Mouse (Mus musculus) cerebellum, adult 2 months (tissue): ENCODE measurements around the gene Zfp988. TPM values are rescaled to one million over a fixed set of nuclear protein-coding genes. Genes with fewer than 3 reads are reported as not detected.
"Not testable (repeated sequence)": the region's sequence is repeated elsewhere in the genome, so short reads cannot be mapped to it uniquely, and the experiment has no call there.

ENCODE experiments used
- DNase-seq, 2 experiments: peaks; one replicate each; pipeline ENCODE4 v3.0.0; 2021
- H3K27ac ChIP-seq: fragments of 200-500 bp; 2 replicates; pipeline ENCODE4 v1.5.1; 2012; ENCODE audit warnings: low read length, control low read depth, inconsistent platforms; ENCODE audit not compliant: insufficient read depth
- H3K27me3 ChIP-seq: fragments of 200-500 bp; 2 replicates; pipeline ENCODE4 v1.6.1; 2012; ENCODE audit warnings: inconsistent platforms, mild to moderate bottlenecking, low read length, moderate library complexity; ENCODE audit not compliant: control insufficient read depth, insufficient read depth
- H3K4me1 ChIP-seq: fragments of 200-500 bp; 2 replicates; pipeline ENCODE4 v1.6.1; 2011; ENCODE audit warnings: low read length; ENCODE audit not compliant: control insufficient read depth, insufficient read depth
- H3K4me3 ChIP-seq: fragments of 200-500 bp; replicated peaks from 2 replicates; pipeline ENCODE3; 2011; ENCODE audit warnings: mild to moderate bottlenecking, low read depth, low read length, control low read depth; ENCODE audit not compliant: insufficient read depth
- WGBS: fragments of 180-500 bp; shearing (Covaris S2); methylation state at CpG from one replicate; pipeline ENCODE4 v1.1.7; 2018; 5-methylcytosine and 5-hydroxymethylcytosine counted together
- polyA plus RNA-seq: library from polyadenylated mRNA; depleted of rRNA; stranded (reverse); fragments of >200 nt; gene quantifications from 2 replicates; pipeline ENCODE4 v1.2.3, GENCODE M21; 2012; rRNA removed

The Zfp988 gene
- 0.08 and 0.11 TPM in 2 replicates for polyA plus RNA-seq

GRCm38 (mm10) chr4:147305436-147305835 lies at the start of gene Zfp988:
Gene Zfp988 (plus strand): TSS chr4:147305674.
- WGBS: 84% methylated on average over 6 of the region's 6 CpGs
- not testable (repeated sequence) for H3K4me1 ChIP-seq, DNase-seq, H3K4me3 ChIP-seq, H3K27ac ChIP-seq, H3K27me3 ChIP-seq

- H3K4me1 ChIP-seq, DNase-seq, H3K27me3 ChIP-seq, H3K4me3 ChIP-seq, H3K27ac ChIP-seq: not testable (repeated sequence)
- 87% methylated on average over 2 of the region's 3 CpGs for WGBS
Measured at GRCm38 (mm10) chr4:147262708-147263107, 42.8 kb upstream of the Zfp988 start.

- DNase-seq, H3K4me1 ChIP-seq, H3K27ac ChIP-seq, H3K27me3 ChIP-seq, H3K4me3 ChIP-seq: not testable (repeated sequence)
- WGBS: 89% methylated on average over 17 of the region's 17 CpGs
Measured at GRCm38 (mm10) chr4:147267302-147267701, 38.2 kb upstream of the Zfp988 start.

- not testable (repeated sequence) for H3K27ac ChIP-seq, DNase-seq, H3K4me1 ChIP-seq, H3K27me3 ChIP-seq, H3K4me3 ChIP-seq
- 85% methylated on average over 25 of the region's 25 CpGs for WGBS
Measured at GRCm38 (mm10) chr4:147268735-147269134, 36.7 kb upstream of the Zfp988 start.

- H3K27me3 ChIP-seq, H3K27ac ChIP-seq, H3K4me3 ChIP-seq, H3K4me1 ChIP-seq, DNase-seq: not testable (repeated sequence)
- WGBS: 82% methylated on average over 4 of the region's 4 CpGs
Measured at GRCm38 (mm10) chr4:147270026-147270425, 35.4 kb upstream of the Zfp988 start.

- DNase-seq: not testable (repeated sequence)
- 85% methylated on average over 13 of the region's 13 CpGs for WGBS
Measured at GRCm38 (mm10) chr4:147271601-147272000, 33.9 kb upstream of the Zfp988 start.

GRCm38 (mm10) chr4:147275021-147275772 lies 30.3 kb upstream of the Zfp988 start:
- H3K4me1 ChIP-seq, H3K27me3 ChIP-seq, H3K27ac ChIP-seq, DNase-seq, H3K4me3 ChIP-seq: not testable (repeated sequence)
- whole genome bisulfite sequencing: 39% methylated on average over 57 of the region's 58 CpGs

More at GRCm38 (mm10) chr4:147271601-147272000, 33.9 kb upstream of the Zfp988 start:
- H3K27ac ChIP-seq, H3K27me3 ChIP-seq, H3K4me3 ChIP-seq, H3K4me1 ChIP-seq: not testable (repeated sequence)

GRCm38 (mm10) chr4:147275773-147276140 lies 29.7 kb upstream of the Zfp988 start:
- not testable (repeated sequence) for H3K27me3 ChIP-seq, DNase-seq, H3K4me3 ChIP-seq, H3K4me1 ChIP-seq, H3K27ac ChIP-seq
- WGBS: 30% methylated on average over 54 of the region's 54 CpGs

GRCm38 (mm10) chr4:147280406-147280805 lies 25.1 kb upstream of the Zfp988 start:
- H3K4me1 ChIP-seq, H3K27ac ChIP-seq, DNase-seq, H3K4me3 ChIP-seq, H3K27me3 ChIP-seq: not testable (repeated sequence)
- WGBS: 56% methylated on average over 2 of the region's 2 CpGs

- not testable (repeated sequence) for H3K27me3 ChIP-seq, H3K4me1 ChIP-seq, H3K4me3 ChIP-seq, H3K27ac ChIP-seq, DNase-seq
- 59% methylated on average over 3 of the region's 3 CpGs for WGBS
Measured at GRCm38 (mm10) chr4:147298585-147298984, 6.9 kb upstream of the Zfp988 start.

- H3K4me1 ChIP-seq, H3K27ac ChIP-seq, H3K4me3 ChIP-seq, DNase-seq, H3K27me3 ChIP-seq: not testable (repeated sequence)
Measured at GRCm38 (mm10) chr4:147302375-147302774, 3.1 kb upstream of the Zfp988 start.

- H3K27me3 ChIP-seq, H3K4me3 ChIP-seq, H3K27ac ChIP-seq, DNase-seq, H3K4me1 ChIP-seq: not testable (repeated sequence)
- WGBS: 88% methylated on average over 2 of the region's 2 CpGs
Measured at GRCm38 (mm10) chr4:147335036-147335690, 29.7 kb downstream of the Zfp988 start.
